Mouse (Mus musculus): ENCODE measurements at regions not wholly inside any gene's neighbourhood (a gene's known extent, or its start where the extent isn't known, plus 50 kb on each side); places are given as distances from the start of the nearest gene placed in this dataset.

GRCm38 (mm10) chr16:53915794-53916193 is 1382.0 kb downstream of the Zpld1 start:
- TF ChIP-seq CTCF (IDR thresholded peaks at IDR 0.05; ENCODE audit: low read depth, low read length) (no peak), POLR2AphosphoS5 (IDR thresholded peaks at IDR 0.05; ENCODE audit: insufficient replicate concordance, low read depth, low read length) (no peak), GATA1 (IDR thresholded peaks at IDR 0.05; ENCODE audit: borderline replicate concordance, low read length) (no peak), TAL1 (conservative IDR thresholded peaks at IDR 0.05; ENCODE audit: low read depth, low read length) (no peak), GATA2 (IDR thresholded peaks at IDR 0.05; ENCODE audit: borderline replicate concordance, low read depth, low read length) (no peak)

Measured in G1E (cell line).